In genomic region chr11:59366633-59367032, GRCm38 (mm10) we compare ENCODE assay signal across 10 mouse cellular contexts. TPM values are rescaled to one million over a fixed set of nuclear protein-coding genes. Genes with fewer than 3 reads are reported as not detected.
A peak's percentile ranks its signal among the peaks of the same experiment; 100 is the strongest.
DNase-seq lines count a peak whose midpoint lies in the region; ATAC-seq and TF ChIP-seq lines count a peak whose summit lies in the region.
"Had no signal": no experiment of that assay in that cellular context is flagged by ENCODE, and none has a peak within 500 bp of the region (broad histone marks: within the 10 kb centered on the region; RNA-seq: fewer than 3 reads in every experiment).

No protein-coding gene starts in this region.

- H3K27me3 ChIP-seq in heart, postnatal 0 days (ENCODE audit: control insufficient read depth, insufficient read depth, low read length) = no peaks in the 10 kb centered on the region
- H3K27me3 ChIP-seq in heart, embryonic 12.5 days (replicated peaks) = no peaks in the 10 kb centered on the region
- H3K27me3 ChIP-seq in lung, embryonic 14.5 days (ENCODE audit: insufficient read depth, low read length) = no peaks in the 10 kb centered on the region
- H3K27me3 ChIP-seq: Patski had no signal

- H3K4me1 ChIP-seq in heart, postnatal 0 days (ENCODE audit: control insufficient read depth, insufficient read depth) = no peaks in the 10 kb centered on the region
- peaks cover 9% of the 10 kb centered on the region for H3K4me1 ChIP-seq in heart, embryonic 12.5 days (replicated peaks)
- H3K4me1 ChIP-seq in lung, embryonic 14.5 days (ENCODE audit: insufficient read depth) = peaks cover 8% of the 10 kb centered on the region; the same call in 1 of the 2 replicates

- H3K4me3 ChIP-seq in heart, postnatal 0 days (ENCODE audit: low read depth, low read length) = no peak overlapping the region
- H3K4me3 ChIP-seq in heart, embryonic 12.5 days = no peak overlapping the region
- H3K4me3 ChIP-seq in lung, embryonic 14.5 days (ENCODE audit: low read depth, low read length) = no peak overlapping the region
- H3K4me3 ChIP-seq: erythroblast, embryonic 14.5 days had no signal

- DNase-seq in heart, postnatal 0 days (ENCODE audit: low spot score) = no peak
- DNase-seq in 416B (ENCODE audit: low read depth) = peak; percentile 16
- DNase-seq in lung, embryonic 14.5 days = peak; percentile 55
- DNase-seq in layer of hippocampus, adult 8-10 months (ENCODE audit: low spot score in 2 of 2) = no peak
- DNase-seq in frontal cortex, postnatal 14 days (ENCODE audit: low spot score in 2 of 2) = no peak

- no peak for TF ChIP-seq EP300 in heart, postnatal 0 days (IDR thresholded peaks at IDR 0.05; ENCODE audit: low read depth)

- no peaks in the 10 kb centered on the region for H3K36me3 ChIP-seq in heart, postnatal 0 days (replicated peaks; ENCODE audit: control insufficient read depth, insufficient read depth, low read length)
- H3K36me3 ChIP-seq in heart, embryonic 12.5 days = no peaks in the 10 kb centered on the region
- H3K36me3 ChIP-seq in lung, embryonic 14.5 days (ENCODE audit: insufficient read depth) = no peaks in the 10 kb centered on the region

- no peak overlapping the region for H3K9ac ChIP-seq in heart, postnatal 0 days (replicated peaks; ENCODE audit: low read depth, low read length)
- no peak overlapping the region for H3K9ac ChIP-seq in heart, embryonic 12.5 days
- H3K9ac ChIP-seq in lung, embryonic 14.5 days = no peak overlapping the region

- TF ChIP-seq CTCF in heart, postnatal 0 days (IDR thresholded peaks at IDR 0.05; ENCODE audit: low read depth) = peak; percentile 46
- peak; percentile 64 for TF ChIP-seq CTCF in lung, embryonic 14.5 days (IDR thresholded peaks at IDR 0.05; ENCODE audit: low read depth)

- H3K4me2 ChIP-seq in heart, postnatal 0 days (ENCODE audit: low read depth, low read length) = no peak overlapping the region
- H3K4me2 ChIP-seq in heart, embryonic 12.5 days = no peak overlapping the region
- H3K4me2 ChIP-seq in lung, embryonic 14.5 days = no peak overlapping the region

- 41% methylated on average over 3 of the region's 3 CpGs for WGBS in heart, postnatal 0 days
- 28% methylated on average over 3 of the region's 3 CpGs for WGBS in heart, embryonic 12.5 days
- WGBS in lung, embryonic 14.5 days = 38% methylated on average over 3 of the region's 3 CpGs

- H3K9me3 ChIP-seq in heart, postnatal 0 days (replicated peaks; ENCODE audit: control insufficient read depth, low read length) = no peaks in the 10 kb centered on the region
- H3K9me3 ChIP-seq in heart, embryonic 12.5 days (replicated peaks) = no peaks in the 10 kb centered on the region
- H3K9me3 ChIP-seq in lung, embryonic 14.5 days (ENCODE audit: low read depth, low read length) = no peaks in the 10 kb centered on the region

- no peak overlapping the region for H3K27ac ChIP-seq in heart, postnatal 0 days (ENCODE audit: low read depth)
- H3K27ac ChIP-seq in heart, embryonic 12.5 days (ENCODE audit: poor library complexity, severe bottlenecking) = no peak overlapping the region
- no peak overlapping the region for H3K27ac ChIP-seq in lung, embryonic 14.5 days (ENCODE audit: low read depth)

- ATAC-seq in heart, postnatal 0 days (ENCODE audit: insufficient read depth, low read depth) = no peak
- ATAC-seq in heart, embryonic 12.5 days (ENCODE audit: insufficient number of reproducible peaks, low FRiP score) = no peak
- 0 out of 2 replicates have a peak, but pooled peaks have one; percentile 25 for ATAC-seq in common myeloid progenitor, adult 5-6 weeks (replicated peaks; ENCODE audit: low read depth, poor library complexity, severe bottlenecking)
- ATAC-seq in lung, embryonic 14.5 days (ENCODE audit: insufficient read depth) = no peak
- ATAC-seq in activated CD4-positive, CD25-positive, alpha-beta regulatory T cell, adult 4 months = no peak
- ATAC-seq: Patski had no signal

RNA-seq across cellular contexts. Expression of gene Prss38, which starts 8.8 kb away (rescaled TPM):
- not detected in 2 replicates for total RNA-seq in heart, postnatal 0 days (2014; rRNA removed; ENCODE audit: low replicate concordance)
- not detected in 2 replicates for polyA plus RNA-seq in heart, postnatal 0 days (2015; fragmentation: Nextera tagmentation; extraction: Ambion mirVana)
- not detected in 2 replicates for polyA plus RNA-seq in heart, embryonic 12.5 days (2016; fragmentation: Nextera tagmentation; extraction: Ambion mirVana)
- total RNA-seq in common myeloid progenitor, adult 5-6 weeks (2017) = not detected in 2 replicates
- polyA plus RNA-seq in lung, embryonic 14.5 days (2014; fragmentation: Nextera tagmentation; extraction: Ambion mirVana) = not detected in 2 replicates
- not detected for total RNA-seq in layer of hippocampus, adult 8-10 months (2022)
- polyA plus RNA-seq in activated CD4-positive, CD25-positive, alpha-beta regulatory T cell, adult 4 months (2017; shearing (Covaris generic)) = not detected
- polyA plus RNA-seq: erythroblast, embryonic 14.5 days; Patski had no signal

RNA-seq across cellular contexts. Expression of gene Wnt9a, which starts 59.9 kb away (rescaled TPM):
- total RNA-seq in heart, postnatal 0 days (2014; rRNA removed; ENCODE audit: low replicate concordance) = 3.4 and 4.0 TPM in 2 replicates
- 2.8 and 2.9 TPM in 2 replicates for polyA plus RNA-seq in heart, postnatal 0 days (2015; fragmentation: Nextera tagmentation; extraction: Ambion mirVana)
- polyA plus RNA-seq in heart, embryonic 12.5 days (2016; fragmentation: Nextera tagmentation; extraction: Ambion mirVana) = 4.5 and 5.0 TPM in 2 replicates
- not detected in 2 replicates for total RNA-seq in common myeloid progenitor, adult 5-6 weeks (2017)
- polyA plus RNA-seq in lung, embryonic 14.5 days (2014; fragmentation: Nextera tagmentation; extraction: Ambion mirVana) = 1.1 and 1.5 TPM in 2 replicates
- 1 to 10 TPM; 2.9 to 7.3 (median 4.5) TPM for total RNA-seq in layer of hippocampus, adult 8-10 months (2022)
- not detected for polyA plus RNA-seq in activated CD4-positive, CD25-positive, alpha-beta regulatory T cell, adult 4 months (2017; shearing (Covaris generic))
- polyA plus RNA-seq: erythroblast, embryonic 14.5 days had no signal

Comparison
In these comparisons a context has a peak if more than half of its experiments do, and no peak if none do; other contexts are left out.
1. DNase-seq: peak in 416B (single experiment) and lung, embryonic 14.5 days (single experiment); none in heart, postnatal 0 days (single experiment), layer of hippocampus, adult 8-10 months (0 of 2) and frontal cortex, postnatal 14 days (0 of 2).